In genomic region chr12:36826766-36827165, GRCm38 (mm10) we compare ENCODE assay signal across 17 mouse cellular contexts.
A peak's percentile ranks its signal among the peaks of the same experiment; 100 is the strongest.
DNase-seq lines count a peak whose midpoint lies in the region; ATAC-seq and TF ChIP-seq lines count a peak whose summit lies in the region.
"Had no signal": no experiment of that assay in that cellular context is flagged by ENCODE, and none has a peak within 500 bp of the region (broad histone marks: within the 10 kb centered on the region; RNA-seq: fewer than 3 reads in every experiment).

No protein-coding gene starts in this region.

- H3K27ac ChIP-seq in forebrain, embryonic 11.5 days (ENCODE audit: low read depth, low read length) = no peak overlapping the region
- H3K27ac ChIP-seq in forebrain, embryonic 12.5 days = no peak overlapping the region
- no peak overlapping the region for H3K27ac ChIP-seq in kidney, embryonic 16.5 days (ENCODE audit: low read length)
- no peak overlapping the region for H3K27ac ChIP-seq in midbrain, embryonic 16.5 days (ENCODE audit: low read length)
- H3K27ac ChIP-seq in midbrain, embryonic 10.5 days (replicated peaks) = no peak overlapping the region
- H3K27ac ChIP-seq in limb, embryonic 14.5 days (replicated peaks; ENCODE audit: low read depth, low read length) = no peak overlapping the region; the same call in 1 of the 2 replicates
- H3K27ac ChIP-seq: heart, embryonic 15.5 days; hindbrain, embryonic 12.5 days; intestine, embryonic 15.5 days; liver, embryonic 14.5 days; macrophage had no signal

- H3K36me3 ChIP-seq in forebrain, embryonic 11.5 days (ENCODE audit: control insufficient read depth, insufficient read depth, low read length) = no peaks in the 10 kb centered on the region
- H3K36me3 ChIP-seq in forebrain, embryonic 12.5 days (replicated peaks) = no peaks in the 10 kb centered on the region
- no peaks in the 10 kb centered on the region for H3K36me3 ChIP-seq in kidney, embryonic 16.5 days (ENCODE audit: insufficient read depth, low read length)
- no peaks in the 10 kb centered on the region for H3K36me3 ChIP-seq in midbrain, embryonic 16.5 days (ENCODE audit: control insufficient read depth, insufficient read depth, low read length)
- H3K36me3 ChIP-seq in midbrain, embryonic 10.5 days = no peaks in the 10 kb centered on the region
- no peaks in the 10 kb centered on the region for H3K36me3 ChIP-seq in limb, embryonic 14.5 days (ENCODE audit: control insufficient read depth, insufficient read depth, low read length)
- H3K36me3 ChIP-seq: heart, embryonic 15.5 days; hindbrain, embryonic 12.5 days; intestine, embryonic 15.5 days had no signal

- H3K9me3 ChIP-seq in forebrain, embryonic 11.5 days (ENCODE audit: control insufficient read depth, low read length) = no peaks in the 10 kb centered on the region
- H3K9me3 ChIP-seq in forebrain, embryonic 12.5 days = no peaks in the 10 kb centered on the region
- no peaks in the 10 kb centered on the region for H3K9me3 ChIP-seq in kidney, embryonic 16.5 days (ENCODE audit: low read length)
- H3K9me3 ChIP-seq in midbrain, embryonic 16.5 days (replicated peaks; ENCODE audit: control insufficient read depth, low read length, poor library complexity, severe bottlenecking) = no peaks in the 10 kb centered on the region
- H3K9me3 ChIP-seq in midbrain, embryonic 10.5 days (replicated peaks) = no peaks in the 10 kb centered on the region
- H3K9me3 ChIP-seq in limb, embryonic 14.5 days (ENCODE audit: control insufficient read depth, low read length) = no peaks in the 10 kb centered on the region
- H3K9me3 ChIP-seq: heart, embryonic 15.5 days; hindbrain, embryonic 12.5 days; intestine, embryonic 15.5 days had no signal

- WGBS in forebrain, embryonic 11.5 days = 71% methylated on average over 6 of the region's 6 CpGs
- 63% methylated on average over 6 of the region's 6 CpGs for WGBS in forebrain, embryonic 12.5 days
- WGBS in kidney, embryonic 16.5 days = 54% methylated on average over 6 of the region's 6 CpGs
- WGBS in midbrain, embryonic 16.5 days = 67% methylated on average over 6 of the region's 6 CpGs
- 75% methylated on average over 6 of the region's 6 CpGs for WGBS in midbrain, embryonic 10.5 days
- WGBS in limb, embryonic 14.5 days = 40% methylated on average over 6 of the region's 6 CpGs

- H3K27me3 ChIP-seq in forebrain, embryonic 11.5 days (ENCODE audit: control insufficient read depth, insufficient read depth, low read length) = no peaks in the 10 kb centered on the region
- H3K27me3 ChIP-seq in forebrain, embryonic 12.5 days = no peaks in the 10 kb centered on the region
- no peaks in the 10 kb centered on the region for H3K27me3 ChIP-seq in kidney, embryonic 16.5 days (ENCODE audit: insufficient read depth, low read length)
- H3K27me3 ChIP-seq in midbrain, embryonic 16.5 days (ENCODE audit: control insufficient read depth, insufficient read depth, low read depth, low read length) = no peaks in the 10 kb centered on the region
- H3K27me3 ChIP-seq in midbrain, embryonic 10.5 days (ENCODE audit: low read depth, poor library complexity, severe bottlenecking) = no peaks in the 10 kb centered on the region
- H3K27me3 ChIP-seq in limb, embryonic 14.5 days (ENCODE audit: control insufficient read depth, insufficient read depth, low read length) = no peaks in the 10 kb centered on the region
- H3K27me3 ChIP-seq: heart, embryonic 15.5 days; hindbrain, embryonic 12.5 days; intestine, embryonic 15.5 days had no signal

- ATAC-seq in forebrain, embryonic 11.5 days (replicated peaks; ENCODE audit: low FRiP score) = peak; percentile 67; the same call in 1 of the 2 replicates
- no peak for ATAC-seq in forebrain, embryonic 12.5 days (ENCODE audit: low FRiP score)
- no peak for ATAC-seq in kidney, embryonic 16.5 days (ENCODE audit: low FRiP score, low TSS enrichment)
- peak; percentile 62; the same call in 1 of the 2 replicates for ATAC-seq in midbrain, embryonic 16.5 days
- no peak for ATAC-seq in limb, embryonic 14.5 days (ENCODE audit: low FRiP score, low read depth)
- ATAC-seq in activated CD4-positive, CD25-positive, alpha-beta regulatory T cell, adult 4 months = no peak
- ATAC-seq: intestine, embryonic 15.5 days; Patski had no signal

- TF ChIP-seq POLR2A in limb, embryonic 14.5 days (IDR thresholded peaks at IDR 0.05; ENCODE audit: borderline replicate concordance, extremely low read depth, insufficient read depth, insufficient read length) = no peak

- no peak overlapping the region for H3K9ac ChIP-seq in forebrain, embryonic 11.5 days (ENCODE audit: low read length)
- no peak overlapping the region for H3K9ac ChIP-seq in forebrain, embryonic 12.5 days
- no peak overlapping the region for H3K9ac ChIP-seq in kidney, embryonic 16.5 days (replicated peaks; ENCODE audit: low read length)
- no peak overlapping the region for H3K9ac ChIP-seq in midbrain, embryonic 16.5 days (ENCODE audit: low read depth, low read length)
- no peak overlapping the region for H3K9ac ChIP-seq in limb, embryonic 14.5 days (ENCODE audit: low read depth, low read length, severe bottlenecking)
- H3K9ac ChIP-seq: heart, embryonic 15.5 days; hindbrain, embryonic 12.5 days; intestine, embryonic 15.5 days; liver, embryonic 14.5 days had no signal

- no peak overlapping the region for H3K4me2 ChIP-seq in forebrain, embryonic 11.5 days (ENCODE audit: low read depth, low read length, severe bottlenecking)
- no peak overlapping the region for H3K4me2 ChIP-seq in forebrain, embryonic 12.5 days
- H3K4me2 ChIP-seq in kidney, embryonic 16.5 days (replicated peaks; ENCODE audit: low read depth, low read length) = no peak overlapping the region
- H3K4me2 ChIP-seq in midbrain, embryonic 16.5 days (ENCODE audit: low read length) = no peak overlapping the region
- peak overlapping the region; percentile 15; the same call in 1 of the 2 replicates for H3K4me2 ChIP-seq in limb, embryonic 14.5 days (replicated peaks; ENCODE audit: low read depth, low read length, severe bottlenecking)
- H3K4me2 ChIP-seq: heart, embryonic 15.5 days; hindbrain, embryonic 12.5 days; intestine, embryonic 15.5 days had no signal

- no peak overlapping the region for H3K4me3 ChIP-seq in forebrain, embryonic 11.5 days (ENCODE audit: low read depth, low read length)
- H3K4me3 ChIP-seq in forebrain, embryonic 12.5 days (replicated peaks) = no peak overlapping the region
- no peak overlapping the region for H3K4me3 ChIP-seq in kidney, embryonic 16.5 days (ENCODE audit: low read length)
- H3K4me3 ChIP-seq in midbrain, embryonic 16.5 days (ENCODE audit: low read depth, low read length) = no peak overlapping the region
- no peak overlapping the region for H3K4me3 ChIP-seq in midbrain, embryonic 10.5 days
- no peak overlapping the region for H3K4me3 ChIP-seq in limb, embryonic 14.5 days (replicated peaks; ENCODE audit: low read length)
- H3K4me3 ChIP-seq: erythroblast, embryonic 14.5 days; heart, embryonic 15.5 days; hindbrain, embryonic 12.5 days; intestine, embryonic 15.5 days had no signal

- peak; percentile 57 for DNase-seq in forebrain, embryonic 11.5 days (ENCODE audit: low spot score)
- peak; percentile 21 for DNase-seq in kidney, postnatal 10 days
- no peak for DNase-seq in midbrain, embryonic 10.5 days (ENCODE audit: low spot score)
- DNase-seq in limb, embryonic 14.5 days (ENCODE audit: low spot score) = peak; percentile 37
- DNase-seq: adrenal gland, adult 8-10 months; cerebellum, adult 8-10 months had no signal

- H3K4me1 ChIP-seq in forebrain, embryonic 11.5 days (replicated peaks; ENCODE audit: control insufficient read depth, insufficient read depth, low read length) = no peaks in the 10 kb centered on the region
- no peaks in the 10 kb centered on the region for H3K4me1 ChIP-seq in forebrain, embryonic 12.5 days
- no peaks in the 10 kb centered on the region for H3K4me1 ChIP-seq in kidney, embryonic 16.5 days (ENCODE audit: insufficient read depth, low read length)
- no peaks in the 10 kb centered on the region for H3K4me1 ChIP-seq in midbrain, embryonic 16.5 days (ENCODE audit: control insufficient read depth, insufficient read depth, low read length)
- H3K4me1 ChIP-seq in midbrain, embryonic 10.5 days = no peaks in the 10 kb centered on the region
- H3K4me1 ChIP-seq in limb, embryonic 14.5 days (ENCODE audit: control insufficient read depth, insufficient read depth, low read length) = peaks cover 9% of the 10 kb centered on the region; the same call in 1 of the 2 replicates
- H3K4me1 ChIP-seq: hindbrain, embryonic 12.5 days; intestine, embryonic 15.5 days had no signal

Comparison
In these comparisons a context has a peak if more than half of its experiments do, and no peak if none do; other contexts are left out.
1. ATAC-seq: peak in forebrain, embryonic 11.5 days (single experiment) and midbrain, embryonic 16.5 days (single experiment); none in forebrain, embryonic 12.5 days (single experiment), kidney, embryonic 16.5 days (single experiment), limb, embryonic 14.5 days (single experiment) and activated CD4-positive, CD25-positive, alpha-beta regulatory T cell, adult 4 months (single experiment).